Mouse (Mus musculus): ENCODE measurements at regions not wholly inside any gene's neighbourhood (a gene's known extent, or its start where the extent isn't known, plus 50 kb on each side); places are given as distances from the start of the nearest gene placed in this dataset.
"Not testable (repeated sequence)": the region's sequence is repeated elsewhere in the genome, so short reads cannot be mapped to it uniquely, and the experiment has no call there.

GRCm38 (mm10) chr2:181930538-181930937 lies 60.4 kb upstream of the Gm14496 start:
- TF ChIP-seq POLR2A (IDR thresholded peaks at IDR 0.05; ENCODE audit: low read depth, low read length); CTCF (conservative IDR thresholded peaks at IDR 0.05; ENCODE audit: insufficient read depth, insufficient read length, low read depth, low read length): not testable (repeated sequence)

Measured in kidney, adult 2 months (tissue).